19 mouse cellular contexts compared by ENCODE assay signal in genomic region chr6:136835352-136835751, GRCm38 (mm10). TPM values are rescaled to one million over a fixed set of nuclear protein-coding genes. Genes with fewer than 3 reads are reported as not detected.
A peak's percentile ranks its signal among the peaks of the same experiment; 100 is the strongest.
DNase-seq lines count a peak whose midpoint lies in the region; ATAC-seq lines count a peak whose summit lies in the region.
"Had no signal": no experiment of that assay in that cellular context is flagged by ENCODE, and none has a peak within 500 bp of the region (broad histone marks: within the 10 kb centered on the region; RNA-seq: fewer than 3 reads in every experiment).

Gene Smco3 (minus strand): TSS chr6:136835452.

- WGBS in kidney, embryonic 15.5 days: 50% methylated on average over 4 of the region's 4 CpGs
- WGBS in lung, embryonic 16.5 days: 33% methylated on average over 4 of the region's 4 CpGs
- 28% methylated on average over 4 of the region's 4 CpGs for WGBS in embryonic facial prominence, embryonic 15.5 days

- no peaks in the 10 kb centered on the region for H3K4me1 ChIP-seq in kidney, embryonic 15.5 days
- H3K4me1 ChIP-seq in lung, embryonic 16.5 days (replicated peaks; ENCODE audit: control insufficient read depth, insufficient read depth, low read length): no peaks in the 10 kb centered on the region
- H3K4me1 ChIP-seq in embryonic facial prominence, embryonic 15.5 days: 0 out of 2 replicates have a peak, but pooled peaks cover 6% of the 10 kb centered on the region
- H3K4me1 ChIP-seq: embryonic facial prominence, embryonic 12.5 days; midbrain, embryonic 12.5 days had no signal

- H3K4me3 ChIP-seq in kidney, embryonic 15.5 days (replicated peaks): peak within 1 kb of the TSS; percentile 11; the same call in 1 of the 2 replicates
- peak within 1 kb of the TSS; percentile 23 for H3K4me3 ChIP-seq in lung, embryonic 16.5 days (ENCODE audit: low read length)
- H3K4me3 ChIP-seq in embryonic facial prominence, embryonic 15.5 days (replicated peaks): peak within 1 kb of the TSS; percentile 2; the same call in 1 of the 2 replicates
- H3K4me3 ChIP-seq: embryonic facial prominence, embryonic 12.5 days; heart, adult 2 months; midbrain, embryonic 12.5 days had no signal

- no peaks in the 10 kb centered on the region for H3K9me3 ChIP-seq in kidney, embryonic 15.5 days (replicated peaks)
- no peaks in the 10 kb centered on the region for H3K9me3 ChIP-seq in lung, embryonic 16.5 days (ENCODE audit: control insufficient read depth, low read length)
- H3K9me3 ChIP-seq in embryonic facial prominence, embryonic 15.5 days (replicated peaks): no peaks in the 10 kb centered on the region
- H3K9me3 ChIP-seq: embryonic facial prominence, embryonic 12.5 days; midbrain, embryonic 12.5 days had no signal

- no peaks in the 10 kb centered on the region for H3K27me3 ChIP-seq in kidney, embryonic 15.5 days
- no peaks in the 10 kb centered on the region for H3K27me3 ChIP-seq in lung, embryonic 16.5 days (ENCODE audit: control insufficient read depth, insufficient read depth, low read depth, low read length)
- H3K27me3 ChIP-seq in embryonic facial prominence, embryonic 15.5 days: peaks cover 4% of the 10 kb centered on the region; the same call in 1 of the 2 replicates
- H3K27me3 ChIP-seq: embryonic facial prominence, embryonic 12.5 days had no signal

- no peak for DNase-seq in frontal cortex, adult 2 months (ENCODE audit: extremely low spot score in 1 of 2, low spot score in 1 of 2)
- DNase-seq in kidney, adult 18-20 months: no peak
- no peak for DNase-seq in lung, postnatal 4 days
- DNase-seq in gastrocnemius, adult 18-20 months (ENCODE audit: low spot score): no peak
- DNase-seq: cerebellum, postnatal 25 days; heart, adult 2 months; kidney, adult 11 months; lung, postnatal 36 days; right cerebral cortex, postnatal 25 days; thymus, postnatal 4 days had no signal

- no peak within 1 kb of the TSS for H3K4me2 ChIP-seq in kidney, embryonic 15.5 days
- no peak within 1 kb of the TSS for H3K4me2 ChIP-seq in lung, embryonic 16.5 days (ENCODE audit: low read depth, low read length)
- no peak within 1 kb of the TSS for H3K4me2 ChIP-seq in embryonic facial prominence, embryonic 15.5 days (replicated peaks)
- H3K4me2 ChIP-seq: embryonic facial prominence, embryonic 12.5 days; liver, embryonic 11.5 days; midbrain, embryonic 12.5 days had no signal

- no peaks in the 10 kb centered on the region for H3K36me3 ChIP-seq in kidney, embryonic 15.5 days
- H3K36me3 ChIP-seq in lung, embryonic 16.5 days (ENCODE audit: control insufficient read depth, insufficient read depth, low read length): no peaks in the 10 kb centered on the region
- no peaks in the 10 kb centered on the region for H3K36me3 ChIP-seq in embryonic facial prominence, embryonic 15.5 days
- H3K36me3 ChIP-seq: embryonic facial prominence, embryonic 12.5 days; midbrain, embryonic 12.5 days had no signal

- H3K9ac ChIP-seq in kidney, embryonic 15.5 days: no peak within 1 kb of the TSS
- H3K9ac ChIP-seq in lung, embryonic 16.5 days (ENCODE audit: low read length): no peak within 1 kb of the TSS
- H3K9ac ChIP-seq in embryonic facial prominence, embryonic 15.5 days: no peak within 1 kb of the TSS
- H3K9ac ChIP-seq: embryonic facial prominence, embryonic 12.5 days; midbrain, embryonic 12.5 days had no signal

- no peak within 1 kb of the TSS for H3K27ac ChIP-seq in kidney, embryonic 15.5 days
- no peak within 1 kb of the TSS for H3K27ac ChIP-seq in lung, embryonic 16.5 days (ENCODE audit: low read length)
- no peak within 1 kb of the TSS for H3K27ac ChIP-seq in embryonic facial prominence, embryonic 15.5 days (replicated peaks)
- H3K27ac ChIP-seq: embryonic facial prominence, embryonic 12.5 days; heart, adult 2 months; midbrain, embryonic 12.5 days had no signal

- peak; percentile 21; the same call in 1 of the 2 replicates for ATAC-seq in frontal cortex, adult (ENCODE audit: low TSS enrichment)
- no peak for ATAC-seq in kidney, embryonic 15.5 days (replicated peaks; ENCODE audit: low FRiP score)
- no peak for ATAC-seq in lung, embryonic 16.5 days (ENCODE audit: low read depth)
- ATAC-seq in embryonic facial prominence, embryonic 15.5 days (ENCODE audit: insufficient number of reproducible peaks, low FRiP score, low TSS enrichment, low read depth): no peak

RNA-seq across cellular contexts. Expression of gene Smco3, which starts in this region (rescaled TPM):
- polyA plus RNA-seq in frontal cortex, adult 2 months (2012; rRNA removed): 3.8 and 4.2 TPM in 2 replicates
- polyA plus RNA-seq in kidney, embryonic 15.5 days (2015; fragmentation: Nextera tagmentation; extraction: Ambion mirVana): 1.7 and 2.3 TPM in 2 replicates
- polyA plus RNA-seq in lung, embryonic 16.5 days (2015; fragmentation: Nextera tagmentation; extraction: Ambion mirVana): 3.3 and 3.5 TPM in 2 replicates
- polyA plus RNA-seq in embryonic facial prominence, embryonic 15.5 days (2015; fragmentation: Nextera tagmentation; extraction: Ambion mirVana): 2.1 and 2.5 TPM in 2 replicates
- under 1 TPM; 0.21 to 0.28 TPM for total RNA-seq in gastrocnemius, adult 18-20 months (2021)
- total RNA-seq: heart, adult 2 months had no signal
- polyA plus RNA-seq: forebrain, embryonic 11.5 days; heart, embryonic 16.5 days; liver, embryonic 11.5 days had no signal
